Mouse (Mus musculus): Measurements from ENCODE around the gene Lrrk1. TPM values are rescaled to one million over a fixed set of nuclear protein-coding genes. Genes with fewer than 3 reads are reported as not detected.

Gene Lrrk1
- polyA plus RNA-seq, 1 experiment from 2014 or later, result 12.4 TPM

GRCm38 (mm10) chr7:66248270-66248669 is 139.9 kb downstream of the Lrrk1 start:
- H3K36me3 ChIP-seq, result no peaks in the 10 kb centered on the region
- no peak overlapping the region for H3K4me2 ChIP-seq (replicated peaks)
- 0 out of 2 replicates have a peak, but pooled peaks cover 9% of the 10 kb centered on the region for H3K4me1 ChIP-seq
- no peak overlapping the region for H3K27ac ChIP-seq
- H3K27me3 ChIP-seq, result no peaks in the 10 kb centered on the region
- no peak overlapping the region for H3K4me3 ChIP-seq
- ATAC-seq (ENCODE audit: insufficient number of reproducible peaks, insufficient read depth, low FRiP score, low TSS enrichment), result no peak
- no peaks in the 10 kb centered on the region for H3K9me3 ChIP-seq
- no peak overlapping the region for H3K9ac ChIP-seq

- H3K9me3 ChIP-seq, result no peaks in the 10 kb centered on the region
- no peak overlapping the region for H3K27ac ChIP-seq
- 58% methylated on average over 12 of the region's 12 CpGs for WGBS
- no peaks in the 10 kb centered on the region for H3K27me3 ChIP-seq
- no peak overlapping the region for H3K4me3 ChIP-seq
- no peak for ATAC-seq (ENCODE audit: insufficient number of reproducible peaks, insufficient read depth, low FRiP score, low TSS enrichment)
- H3K36me3 ChIP-seq, result no peaks in the 10 kb centered on the region
- H3K4me1 ChIP-seq, result 0 out of 2 replicates have a peak, but pooled peaks cover 9% of the 10 kb centered on the region
- H3K9ac ChIP-seq, result no peak overlapping the region
- H3K4me2 ChIP-seq (replicated peaks), result no peak overlapping the region
These were observed 140.7 kb downstream of the Lrrk1 start for GRCm38 (mm10) chr7:66247274-66248021.

DNA sequence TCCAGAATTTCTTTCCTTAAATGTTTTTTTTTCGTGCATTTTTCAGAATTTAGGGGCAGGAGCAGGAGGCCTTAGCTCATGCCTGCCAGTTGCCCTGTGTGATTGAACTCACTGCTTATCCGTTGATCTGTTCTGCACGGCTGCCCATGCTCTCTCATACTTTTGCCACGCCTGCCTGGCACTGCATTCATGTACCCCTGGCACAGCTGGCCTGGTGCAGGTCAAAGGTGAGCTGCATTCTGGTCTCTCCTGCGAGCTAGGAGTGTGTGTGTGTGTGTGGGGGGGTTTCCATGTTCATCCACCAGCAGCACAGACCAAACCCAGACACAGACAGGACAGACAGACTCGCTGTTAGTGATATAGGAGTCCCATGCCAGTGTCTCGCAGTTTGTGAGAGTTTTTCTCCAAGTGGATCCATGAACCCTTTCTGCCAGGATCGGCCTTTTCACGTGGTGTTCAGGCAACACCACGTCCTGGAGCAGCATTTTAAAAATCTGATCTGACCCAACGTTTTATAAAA is 141.4 kb downstream of the Lrrk1 start:
- no peak overlapping the region for H3K4me3 ChIP-seq
- no peak overlapping the region for H3K4me2 ChIP-seq (replicated peaks)
- H3K4me1 ChIP-seq, result 0 out of 2 replicates have a peak, but pooled peaks cover 9% of the 10 kb centered on the region
- H3K9me3 ChIP-seq, result no peaks in the 10 kb centered on the region
- no peak overlapping the region for H3K27ac ChIP-seq
- ATAC-seq (ENCODE audit: insufficient number of reproducible peaks, insufficient read depth, low FRiP score, low TSS enrichment), result no peak
- 68% methylated on average over 11 of the region's 11 CpGs for WGBS
- no peaks in the 10 kb centered on the region for H3K27me3 ChIP-seq
- no peak overlapping the region for H3K9ac ChIP-seq
- no peaks in the 10 kb centered on the region for H3K36me3 ChIP-seq

- H3K9me3 ChIP-seq, result no peaks in the 10 kb centered on the region
- 77% methylated on average over 5 of the region's 5 CpGs for WGBS
- no peak overlapping the region for H3K4me2 ChIP-seq (replicated peaks)
- 0 out of 2 replicates have a peak, but pooled peaks cover 9% of the 10 kb centered on the region for H3K4me1 ChIP-seq
- no peak for ATAC-seq (ENCODE audit: insufficient number of reproducible peaks, insufficient read depth, low FRiP score, low TSS enrichment)
- no peak overlapping the region for H3K4me3 ChIP-seq
- no peaks in the 10 kb centered on the region for H3K36me3 ChIP-seq
- no peak overlapping the region for H3K27ac ChIP-seq
- no peak overlapping the region for H3K9ac ChIP-seq
- H3K27me3 ChIP-seq, result no peaks in the 10 kb centered on the region
These were observed 142.5 kb downstream of the Lrrk1 start for GRCm38 (mm10) chr7:66245646-66246045.

GRCm38 (mm10) chr7:66243766-66244325 is 144.3 kb downstream of the Lrrk1 start:
- H3K9me3 ChIP-seq, result no peaks in the 10 kb centered on the region
- H3K4me3 ChIP-seq, result no peak overlapping the region
- no peak overlapping the region for H3K4me2 ChIP-seq (replicated peaks)
- WGBS, result 76% methylated on average over 7 of the region's 7 CpGs
- no peak overlapping the region for H3K9ac ChIP-seq
- no peak overlapping the region for H3K27ac ChIP-seq
- H3K4me1 ChIP-seq, result 0 out of 2 replicates have a peak, but pooled peaks cover 4% of the 10 kb centered on the region
- no peaks in the 10 kb centered on the region for H3K36me3 ChIP-seq
- no peak for ATAC-seq (ENCODE audit: insufficient number of reproducible peaks, insufficient read depth, low FRiP score, low TSS enrichment)
- H3K27me3 ChIP-seq, result no peaks in the 10 kb centered on the region

- Histone ChIP-seq H3K9me3 (0 out of 2 replicates have a peak, but pooled peaks cover 3% of the 10 kb centered on the region), H3K27ac (no peak overlapping the region), H3K9ac (no peak overlapping the region), H3K27me3 (no peaks in the 10 kb centered on the region), H3K36me3 (no peaks in the 10 kb centered on the region), H3K4me1 (no peaks in the 10 kb centered on the region), H3K4me2 (replicated peaks) (no peak overlapping the region), H3K4me3 (no peak overlapping the region)
- no peak for ATAC-seq (ENCODE audit: insufficient number of reproducible peaks, insufficient read depth, low FRiP score, low TSS enrichment)
- 91% methylated on average over 4 of the region's 4 CpGs for WGBS
These were observed 146.2 kb downstream of the Lrrk1 start for GRCm38 (mm10) chr7:66241855-66242412.

DNA sequence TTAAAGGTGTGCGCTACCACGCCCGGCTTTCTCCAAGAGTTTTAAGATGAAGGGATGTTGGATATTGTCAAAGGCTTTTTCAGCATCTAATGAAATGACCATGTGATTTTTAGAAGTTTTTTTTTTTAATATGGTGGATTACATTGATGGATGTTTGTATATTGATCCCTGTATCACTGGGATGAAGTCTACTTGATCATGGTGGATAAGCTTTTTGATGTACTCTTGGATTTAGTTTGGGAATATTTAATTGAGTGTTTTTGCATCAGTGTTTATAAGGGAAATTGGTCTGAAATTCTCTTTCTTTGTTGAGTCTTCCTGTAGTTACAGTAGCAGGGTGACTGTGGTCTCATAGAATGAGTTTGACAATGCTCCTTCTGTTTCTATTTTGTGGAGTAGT is 150.0 kb downstream of the Lrrk1 start:
- Histone ChIP-seq H3K9me3 (0 out of 2 replicates have a peak, but pooled peaks cover 3% of the 10 kb centered on the region), H3K9ac (no peak overlapping the region), H3K4me2 (replicated peaks) (no peak overlapping the region), H3K27ac (no peak overlapping the region), H3K4me3 (no peak overlapping the region), H3K36me3 (no peaks in the 10 kb centered on the region), H3K27me3 (no peaks in the 10 kb centered on the region), H3K4me1 (0 out of 2 replicates have a peak, but pooled peaks cover 5% of the 10 kb centered on the region)
- 93% methylated on average over 3 of the region's 3 CpGs for WGBS
- no peak for ATAC-seq (ENCODE audit: insufficient number of reproducible peaks, insufficient read depth, low FRiP score, low TSS enrichment)

- no peak overlapping the region for H3K4me2 ChIP-seq (replicated peaks)
- no peaks in the 10 kb centered on the region for H3K36me3 ChIP-seq
- H3K27me3 ChIP-seq, result no peaks in the 10 kb centered on the region
- H3K4me3 ChIP-seq, result no peak overlapping the region
- ATAC-seq (ENCODE audit: insufficient number of reproducible peaks, insufficient read depth, low FRiP score, low TSS enrichment), result no peak
- 0 out of 2 replicates have a peak, but pooled peaks cover 3% of the 10 kb centered on the region for H3K9me3 ChIP-seq
- no peak overlapping the region for H3K9ac ChIP-seq
- H3K4me1 ChIP-seq, result peaks cover 25% of the 10 kb centered on the region
- H3K27ac ChIP-seq, result no peak overlapping the region
- 69% methylated on average over 6 of the region's 6 CpGs for WGBS
These were observed 154.1 kb downstream of the Lrrk1 start for GRCm38 (mm10) chr7:66233947-66234516.

- no peak overlapping the region for H3K4me2 ChIP-seq (replicated peaks)
- H3K4me1 ChIP-seq, result peaks cover 25% of the 10 kb centered on the region
- H3K27ac ChIP-seq, result peak overlapping the region; percentile 50
- no peaks in the 10 kb centered on the region for H3K27me3 ChIP-seq
- ATAC-seq (ENCODE audit: insufficient number of reproducible peaks, insufficient read depth, low FRiP score, low TSS enrichment), result no peak
- 69% methylated on average over 4 of the region's 4 CpGs for WGBS
- H3K9me3 ChIP-seq, result 0 out of 2 replicates have a peak, but pooled peaks cover under 1% of the 10 kb centered on the region
- no peak overlapping the region for H3K4me3 ChIP-seq
- no peaks in the 10 kb centered on the region for H3K36me3 ChIP-seq
- no peak overlapping the region for H3K9ac ChIP-seq
These were observed 154.8 kb downstream of the Lrrk1 start for GRCm38 (mm10) chr7:66233141-66233946.

DNA sequence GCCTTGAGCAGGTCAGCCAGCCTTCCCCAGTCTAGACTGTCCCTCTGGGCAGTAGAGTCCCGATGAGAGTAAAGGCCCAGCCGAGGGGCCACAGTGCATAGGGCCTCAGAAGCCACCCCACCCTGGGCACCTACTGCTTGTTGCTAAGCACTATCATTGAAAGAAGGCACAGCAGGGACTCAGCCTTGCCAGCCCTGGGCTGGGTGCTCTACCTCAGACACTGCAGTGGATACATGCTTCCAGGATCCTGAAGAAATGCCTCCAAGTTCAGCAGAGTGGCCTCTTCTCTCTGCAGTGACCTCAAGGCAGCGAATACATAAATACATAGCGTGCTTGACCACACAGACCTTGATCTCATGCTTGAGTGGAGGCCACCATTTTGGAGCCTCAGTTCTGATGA is 156.3 kb downstream of the Lrrk1 start:
- Histone ChIP-seq H3K4me3 (no peak overlapping the region), H3K4me1 (peaks cover 25% of the 10 kb centered on the region), H3K9me3 (no peaks in the 10 kb centered on the region), H3K4me2 (replicated peaks) (no peak overlapping the region), H3K9ac (no peak overlapping the region), H3K36me3 (no peaks in the 10 kb centered on the region), H3K27me3 (no peaks in the 10 kb centered on the region), H3K27ac (peak overlapping the region; percentile 88)
- WGBS, result 81% methylated on average over 4 of the region's 4 CpGs
- ATAC-seq (ENCODE audit: insufficient number of reproducible peaks, insufficient read depth, low FRiP score, low TSS enrichment), result 0 out of 2 replicates have a peak, but pooled peaks have one; percentile 29

Data from embryonic facial prominence, embryonic 12.5 days (tissue).